Mouse (Mus musculus): ENCODE measurements around the gene Lingo1. TPM values are rescaled to one million over a fixed set of nuclear protein-coding genes. Genes with fewer than 3 reads are reported as not detected.

Gene Lingo1
- polyA plus RNA-seq, 2 experiments, result 5.4 to 21.0 TPM

DNA sequence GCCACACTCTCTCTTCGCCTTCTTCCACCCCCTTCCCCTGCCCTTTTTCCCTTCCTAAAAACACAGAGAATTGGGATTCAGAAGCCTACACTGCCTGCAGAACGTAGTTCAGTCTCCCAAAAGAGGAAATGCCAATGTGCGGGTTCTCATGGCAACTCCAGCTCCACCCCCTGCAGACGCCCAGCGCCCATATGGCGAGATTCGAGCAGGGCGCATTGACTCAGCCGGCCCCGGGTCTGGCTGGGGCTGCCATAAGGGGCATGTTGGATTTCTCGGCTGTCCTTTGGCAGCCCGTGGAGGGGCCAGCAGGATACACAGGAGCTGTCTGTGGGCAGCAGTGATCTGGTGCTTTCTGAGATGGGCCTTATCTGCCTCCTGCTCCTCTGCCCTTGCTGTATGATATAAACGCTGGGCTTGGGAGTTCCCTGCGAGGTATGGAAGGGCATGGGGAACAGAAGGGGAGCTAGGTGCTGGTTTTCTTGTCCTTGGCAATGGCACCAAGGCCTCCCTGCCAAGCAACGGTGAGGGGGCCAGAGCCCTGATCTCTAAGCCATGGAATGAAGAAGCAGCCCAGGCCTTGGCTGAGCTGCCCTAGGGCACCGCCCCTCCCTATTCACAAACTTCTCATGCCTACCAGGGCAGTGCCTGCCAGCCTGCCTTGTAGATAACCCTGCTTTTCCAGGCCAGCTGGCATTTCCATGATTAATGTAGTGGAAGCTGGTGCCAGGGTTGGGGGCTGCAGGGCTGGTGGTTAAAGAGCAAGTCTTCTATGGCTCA lies 139.3 kb downstream of the Lingo1 start:
- Histone ChIP-seq H3K4me3 (replicated peaks; ENCODE audit: low read length) (no peak overlapping the region), H3K9ac (ENCODE audit: low read depth, low read length, severe bottlenecking) (peak overlapping the region; percentile 26; the same call in 1 of the 2 replicates), H3K4me1 (ENCODE audit: control insufficient read depth, insufficient read depth, low read length) (peaks cover 9% of the 10 kb centered on the region), H3K4me2 (replicated peaks; ENCODE audit: low read depth, low read length, severe bottlenecking) (0 out of 2 replicates have a peak overlapping the region, but pooled peaks have one; percentile 2), H3K27me3 (ENCODE audit: control insufficient read depth, insufficient read depth, low read length) (no peaks in the 10 kb centered on the region), H3K27ac (replicated peaks; ENCODE audit: low read depth, low read length) (no peak overlapping the region), H3K36me3 (ENCODE audit: control insufficient read depth, insufficient read depth, low read length) (no peaks in the 10 kb centered on the region), H3K9me3 (ENCODE audit: control insufficient read depth, low read length) (no peaks in the 10 kb centered on the region)
- no peak for DNase-seq (ENCODE audit: low spot score)
- no peak for ATAC-seq (ENCODE audit: low FRiP score, low read depth)
- TF ChIP-seq POLR2A (IDR thresholded peaks at IDR 0.05; ENCODE audit: borderline replicate concordance, extremely low read depth, insufficient read depth, insufficient read length), result no peak
- WGBS, result 39% methylated on average over 16 of the region's 16 CpGs

DNA sequence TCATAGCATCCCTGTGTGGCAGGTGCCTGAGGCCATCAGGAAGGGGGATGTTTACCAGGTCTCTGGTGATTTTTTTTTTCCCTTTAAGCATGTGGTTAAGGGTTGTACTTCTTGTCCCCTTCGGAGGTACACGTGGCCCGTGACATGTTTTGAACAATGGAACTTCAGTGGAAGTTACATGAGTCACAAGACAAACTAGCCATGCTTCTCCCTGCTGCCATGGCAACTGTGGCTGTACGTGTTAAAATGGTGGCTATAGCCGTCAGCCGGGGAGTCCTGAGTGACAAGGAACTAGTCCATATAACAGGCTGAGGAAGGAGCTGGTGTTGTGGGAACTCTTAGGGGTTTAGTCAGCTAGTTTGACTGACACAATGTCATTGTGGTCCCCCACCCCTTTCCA lies 141.1 kb downstream of the Lingo1 start:
- Histone ChIP-seq H3K4me3 (replicated peaks; ENCODE audit: low read length) (no peak overlapping the region), H3K9me3 (ENCODE audit: control insufficient read depth, low read length) (no peaks in the 10 kb centered on the region), H3K4me2 (replicated peaks; ENCODE audit: low read depth, low read length, severe bottlenecking) (no peak overlapping the region), H3K36me3 (ENCODE audit: control insufficient read depth, insufficient read depth, low read length) (no peaks in the 10 kb centered on the region), H3K4me1 (ENCODE audit: control insufficient read depth, insufficient read depth, low read length) (peaks cover 9% of the 10 kb centered on the region), H3K27ac (replicated peaks; ENCODE audit: low read depth, low read length) (no peak overlapping the region), H3K27me3 (ENCODE audit: control insufficient read depth, insufficient read depth, low read length) (no peaks in the 10 kb centered on the region), H3K9ac (ENCODE audit: low read depth, low read length, severe bottlenecking) (no peak overlapping the region)
- no peak for TF ChIP-seq POLR2A (IDR thresholded peaks at IDR 0.05; ENCODE audit: borderline replicate concordance, extremely low read depth, insufficient read depth, insufficient read length)
- ATAC-seq (ENCODE audit: low FRiP score, low read depth) (no peak), DNase-seq (ENCODE audit: low spot score) (no peak)
- WGBS, result 77% methylated on average over 6 of the region's 6 CpGs

DNA sequence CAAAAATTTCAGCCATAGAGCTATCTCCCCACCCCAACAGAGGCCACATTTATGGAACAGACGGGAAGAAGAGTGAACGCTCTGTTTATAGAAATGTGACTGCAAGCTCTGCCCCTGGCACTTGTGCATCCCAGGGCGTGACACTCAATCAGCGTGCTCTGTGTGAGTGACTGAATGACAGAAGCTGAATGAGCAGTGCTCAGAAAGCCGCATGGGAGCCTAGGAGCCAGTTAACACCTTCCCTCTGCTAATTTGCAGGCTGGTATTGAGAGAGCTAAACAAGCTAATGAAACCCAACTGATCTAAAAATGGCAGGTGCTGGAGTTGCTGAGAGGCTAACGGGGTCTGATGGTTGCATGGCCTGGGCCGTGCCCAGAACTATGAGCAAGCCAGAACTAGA lies 143.7 kb downstream of the Lingo1 start:
- Histone ChIP-seq H3K4me1 (ENCODE audit: control insufficient read depth, insufficient read depth, low read length) (peaks cover 6% of the 10 kb centered on the region; the same call in 1 of the 2 replicates), H3K27ac (replicated peaks; ENCODE audit: low read depth, low read length) (no peak overlapping the region), H3K9ac (ENCODE audit: low read depth, low read length, severe bottlenecking) (no peak overlapping the region), H3K27me3 (ENCODE audit: control insufficient read depth, insufficient read depth, low read length) (no peaks in the 10 kb centered on the region), H3K4me2 (replicated peaks; ENCODE audit: low read depth, low read length, severe bottlenecking) (no peak overlapping the region), H3K9me3 (ENCODE audit: control insufficient read depth, low read length) (no peaks in the 10 kb centered on the region), H3K36me3 (ENCODE audit: control insufficient read depth, insufficient read depth, low read length) (no peaks in the 10 kb centered on the region), H3K4me3 (replicated peaks; ENCODE audit: low read length) (no peak overlapping the region)
- 46% methylated on average over 7 of the region's 7 CpGs for WGBS
- no peak for TF ChIP-seq POLR2A (IDR thresholded peaks at IDR 0.05; ENCODE audit: borderline replicate concordance, extremely low read depth, insufficient read depth, insufficient read length)
- DNase-seq (ENCODE audit: low spot score) (no peak), ATAC-seq (ENCODE audit: low FRiP score, low read depth) (no peak)

DNA sequence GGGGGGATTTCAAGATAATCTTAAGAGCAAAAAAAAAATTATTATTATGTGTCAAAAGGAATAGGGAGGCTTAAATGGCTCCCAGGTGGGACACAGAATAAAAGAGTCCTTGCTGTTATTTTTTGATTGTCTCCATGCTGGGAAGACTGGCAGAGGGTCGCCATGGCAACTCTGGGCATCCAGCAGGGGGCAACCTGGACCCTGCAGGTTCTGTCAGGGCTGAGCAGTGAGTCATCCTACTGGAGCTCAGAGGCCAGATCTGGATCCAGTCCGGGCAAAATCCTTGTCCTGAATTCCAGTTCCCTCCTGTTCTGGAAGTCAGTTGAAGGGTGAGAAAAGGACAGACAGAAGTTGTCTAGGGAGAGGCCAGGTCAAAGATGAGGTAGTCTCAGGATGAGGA lies 144.7 kb downstream of the Lingo1 start:
- Histone ChIP-seq H3K4me1 (ENCODE audit: control insufficient read depth, insufficient read depth, low read length) (no peaks in the 10 kb centered on the region; the same call in 1 of the 2 replicates), H3K4me3 (replicated peaks; ENCODE audit: low read length) (no peak overlapping the region), H3K36me3 (ENCODE audit: control insufficient read depth, insufficient read depth, low read length) (no peaks in the 10 kb centered on the region), H3K9me3 (ENCODE audit: control insufficient read depth, low read length) (no peaks in the 10 kb centered on the region), H3K27ac (replicated peaks; ENCODE audit: low read depth, low read length) (no peak overlapping the region), H3K9ac (ENCODE audit: low read depth, low read length, severe bottlenecking) (no peak overlapping the region), H3K4me2 (replicated peaks; ENCODE audit: low read depth, low read length, severe bottlenecking) (no peak overlapping the region), H3K27me3 (ENCODE audit: control insufficient read depth, insufficient read depth, low read length) (no peaks in the 10 kb centered on the region)
- no peak for ATAC-seq (ENCODE audit: low FRiP score, low read depth)
- 34% methylated on average over 2 of the region's 2 CpGs for WGBS
- TF ChIP-seq POLR2A (IDR thresholded peaks at IDR 0.05; ENCODE audit: borderline replicate concordance, extremely low read depth, insufficient read depth, insufficient read length), result no peak
- no peak for DNase-seq (ENCODE audit: low spot score)

DNA sequence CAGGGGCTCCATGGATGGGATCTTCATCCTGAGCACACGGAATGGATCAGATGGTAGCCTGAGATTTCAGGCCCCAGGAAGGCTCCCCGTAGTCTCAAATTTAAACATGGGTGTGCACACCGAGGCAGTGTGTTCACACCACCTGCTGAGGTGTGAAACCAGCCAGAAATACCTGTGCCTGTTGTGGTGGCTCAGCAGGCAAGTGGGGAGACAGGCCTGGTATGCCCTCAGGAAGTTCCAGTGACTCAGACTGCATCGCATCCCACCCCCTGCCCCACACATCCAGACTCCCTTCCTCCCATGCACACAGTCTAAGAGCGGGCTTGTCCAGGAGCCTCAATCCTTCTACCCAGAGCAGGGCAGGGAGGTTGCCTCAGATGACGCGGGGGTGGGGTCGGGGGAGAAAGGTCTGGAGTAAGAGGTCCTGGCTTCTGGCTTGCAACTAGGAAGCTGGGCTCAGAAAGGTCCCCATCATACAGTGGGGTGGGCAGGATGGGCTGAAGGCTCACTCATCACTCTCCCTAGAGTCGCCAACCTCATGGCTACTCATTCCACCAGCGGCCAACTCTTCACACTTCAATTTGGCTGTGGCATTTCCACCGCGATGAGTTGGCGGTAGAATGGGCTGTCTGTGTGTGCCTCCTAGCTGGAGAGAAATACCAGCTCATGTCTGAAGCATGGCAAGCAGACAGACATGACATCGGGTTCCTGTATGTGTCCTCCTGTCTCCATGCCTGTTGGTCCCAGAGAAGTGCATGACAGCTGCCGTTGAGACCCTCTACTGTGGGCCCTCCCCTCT lies 149.8 kb downstream of the Lingo1 start:
- Histone ChIP-seq H3K27ac (replicated peaks; ENCODE audit: low read depth, low read length) (no peak overlapping the region), H3K9ac (ENCODE audit: low read depth, low read length, severe bottlenecking) (no peak overlapping the region), H3K9me3 (ENCODE audit: control insufficient read depth, low read length) (no peaks in the 10 kb centered on the region), H3K4me3 (replicated peaks; ENCODE audit: low read length) (no peak overlapping the region), H3K4me1 (ENCODE audit: control insufficient read depth, insufficient read depth, low read length) (no peaks in the 10 kb centered on the region), H3K4me2 (replicated peaks; ENCODE audit: low read depth, low read length, severe bottlenecking) (no peak overlapping the region), H3K27me3 (ENCODE audit: control insufficient read depth, insufficient read depth, low read length) (no peaks in the 10 kb centered on the region; the same call in 1 of the 2 replicates), H3K36me3 (ENCODE audit: control insufficient read depth, insufficient read depth, low read length) (no peaks in the 10 kb centered on the region)
- WGBS, result 86% methylated on average over 15 of the region's 15 CpGs
- ATAC-seq (ENCODE audit: low FRiP score, low read depth) (no peak), DNase-seq (ENCODE audit: low spot score) (no peak)
- no peak for TF ChIP-seq POLR2A (IDR thresholded peaks at IDR 0.05; ENCODE audit: borderline replicate concordance, extremely low read depth, insufficient read depth, insufficient read length)
